Mouse (Mus musculus) left cerebral cortex, postnatal 14 days (tissue): ENCODE measurements around the gene Abhd14b. TPM values are rescaled to one million over a fixed set of nuclear protein-coding genes. Genes with fewer than 3 reads are reported as not detected.
"Not testable (repeated sequence)": the region's sequence is repeated elsewhere in the genome, so short reads cannot be mapped to it uniquely, and the experiment has no call there.

Source experiments
- DNase-seq, 2 experiments: peaks; one replicate each; pipeline ENCODE4 v3.0.0; 2021 to 2022; ENCODE audit warnings: low spot score in 2 of 2, mixed read lengths in 1 of 2
- intact Hi-C: fragments of 180-260 bp; cut with DNase I; formaldehyde crosslinking; loops from one replicate; pipeline ENCODE4 v1.15.1; 2025
- total RNA-seq, 2 experiments: library from RNA; stranded (reverse); gene quantifications; 2 replicates each; pipeline ENCODE4 v1.2.3; 2021

Abhd14b gene
- total RNA-seq, 2 experiments from 2014 or later, result 7.7 to 8.1 TPM

DNA sequence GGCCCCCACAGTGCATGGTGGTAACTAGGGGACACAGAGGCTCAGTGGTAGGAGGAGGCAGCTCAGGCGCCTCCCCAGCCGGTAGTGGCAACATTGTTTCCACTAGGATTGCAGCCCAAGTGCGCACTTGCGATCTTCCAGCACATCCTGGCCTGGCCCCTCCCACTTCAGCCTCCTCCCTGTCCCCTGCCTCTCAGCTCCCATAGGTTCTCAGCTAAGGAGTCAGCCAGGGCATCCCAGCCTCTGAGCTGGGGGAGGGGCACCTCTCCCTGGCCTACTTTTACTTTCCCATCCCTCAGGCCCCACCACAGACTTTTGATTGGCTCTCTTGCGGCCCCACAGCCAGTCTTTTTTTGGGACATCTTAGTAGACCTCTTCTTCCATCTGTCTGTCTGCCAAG is 24.6 kb downstream of the Abhd14b start:
- intact Hi-C loops, result no loop called here
- peak in 1 of 2 experiments; percentile 68 for DNase-seq

DNA sequence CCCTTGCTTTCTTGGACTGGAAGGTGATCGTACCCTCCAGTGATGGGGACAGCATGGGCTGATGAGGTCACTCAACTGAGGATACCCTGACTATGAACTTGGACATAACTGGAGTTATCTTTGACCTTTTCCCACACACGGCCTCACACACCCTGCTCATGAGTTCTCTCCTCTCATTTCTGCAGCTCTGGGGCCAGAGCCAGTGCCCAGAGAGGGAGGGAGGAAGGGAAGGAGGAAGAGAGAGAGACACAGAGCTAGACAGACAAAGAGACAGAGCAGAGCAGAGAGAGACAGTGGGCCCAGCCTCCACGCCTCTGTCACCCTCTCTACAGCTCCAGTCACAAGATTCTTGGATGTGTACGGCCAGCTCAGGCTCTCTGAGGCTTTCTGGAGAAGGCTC is 25.1 kb downstream of the Abhd14b start:
- DNase-seq, result no peak
- intact Hi-C loops, result no loop called here

DNA sequence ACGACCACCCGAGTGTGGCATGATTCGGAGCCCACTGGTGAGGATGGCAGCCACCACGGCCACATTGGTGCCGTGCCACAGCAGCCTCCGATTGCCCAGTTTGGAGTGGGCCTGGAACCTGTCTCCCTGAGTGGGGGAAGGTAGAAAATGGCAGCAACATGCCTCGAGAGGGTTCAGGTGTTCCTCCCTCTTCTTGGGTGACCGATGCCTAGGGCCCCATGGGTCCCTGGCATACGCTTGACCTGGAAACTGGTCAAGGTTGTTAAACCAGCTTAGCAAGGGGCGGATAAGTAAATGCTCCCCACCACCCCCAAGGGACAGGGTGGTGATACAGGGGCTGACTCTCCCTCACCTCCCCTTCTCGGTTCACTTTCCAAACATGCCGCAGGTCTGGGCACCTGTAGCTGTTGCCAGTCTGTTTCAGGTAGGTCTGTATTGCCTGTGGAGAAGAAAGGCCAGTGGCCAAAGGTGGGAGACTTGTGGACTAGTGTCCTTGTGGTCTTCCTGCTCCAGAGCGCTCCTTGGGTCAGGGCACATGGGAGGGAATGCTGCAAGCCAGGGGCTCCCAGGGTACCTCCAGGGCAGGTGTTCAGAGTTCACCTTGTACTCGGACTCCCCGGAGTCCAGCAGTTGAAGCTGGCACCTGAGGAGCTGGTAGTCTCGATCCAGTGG is 26.0 kb downstream of the Abhd14b start:
- DNase-seq, result no peak
- intact Hi-C loops, result no loop called here

DNA sequence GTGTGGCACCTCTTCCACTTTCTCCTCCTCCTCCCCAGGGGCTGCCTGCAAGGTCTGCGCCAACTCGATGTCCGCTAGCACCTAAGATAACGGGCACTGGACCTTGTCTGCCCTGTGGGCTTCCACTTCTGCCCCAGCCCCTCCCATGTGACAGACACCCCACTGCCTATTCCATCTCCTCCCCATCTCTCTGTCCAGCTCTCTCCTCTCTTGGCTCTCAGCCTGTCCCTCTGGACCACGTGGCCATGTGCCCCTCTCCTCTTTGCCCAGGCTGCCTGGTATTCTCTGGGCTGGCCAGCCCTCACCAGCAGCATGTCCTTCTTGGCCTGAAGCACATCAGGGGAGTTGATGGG is 26.5 kb downstream of the Abhd14b start:
- intact Hi-C loops, result no loop called here
- no peak for DNase-seq

DNA sequence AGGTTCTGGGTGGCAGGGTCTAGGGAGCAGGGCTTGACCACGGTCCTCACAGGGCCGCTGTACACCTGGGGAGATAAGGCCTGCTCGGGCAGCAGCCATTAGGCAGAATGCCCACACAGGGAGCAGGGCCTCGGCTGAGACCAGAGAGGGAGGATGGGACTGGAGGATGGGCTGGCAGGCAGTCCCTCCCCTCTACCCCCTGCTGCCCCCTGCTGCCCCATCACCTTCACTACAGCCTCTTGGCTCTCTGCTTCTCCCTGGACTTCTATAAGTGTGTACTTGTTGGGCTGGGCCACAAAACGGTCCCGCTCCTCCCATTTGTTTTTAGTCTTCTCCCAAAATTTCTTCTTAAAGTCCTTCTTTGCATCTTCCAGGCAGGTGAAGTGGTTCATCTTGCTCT is 27.2 kb downstream of the Abhd14b start:
- no peak for DNase-seq
- intact Hi-C loops, result no loop called here

DNA sequence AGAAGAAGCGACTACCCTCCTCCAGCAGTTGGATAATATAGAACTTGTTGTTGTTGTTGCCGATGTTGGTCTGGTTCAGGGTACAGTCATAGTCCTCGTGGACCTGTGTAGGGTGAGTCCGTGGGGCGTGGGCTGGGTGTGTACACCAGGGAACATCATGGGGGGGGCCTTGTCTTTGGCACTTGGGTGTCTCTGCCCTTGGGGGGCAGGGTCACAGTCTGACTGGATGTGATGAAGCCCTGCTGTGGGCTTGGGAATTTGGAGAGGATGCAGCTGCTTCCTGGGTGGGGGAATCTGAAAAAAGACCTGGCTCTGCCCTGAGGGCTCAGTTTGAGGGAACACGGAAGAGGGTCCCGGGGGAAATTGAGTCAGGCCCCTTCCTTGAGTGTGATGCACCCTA is 27.8 kb downstream of the Abhd14b start:
- peak in 1 of 2 experiments; percentile 1 for DNase-seq

DNA sequence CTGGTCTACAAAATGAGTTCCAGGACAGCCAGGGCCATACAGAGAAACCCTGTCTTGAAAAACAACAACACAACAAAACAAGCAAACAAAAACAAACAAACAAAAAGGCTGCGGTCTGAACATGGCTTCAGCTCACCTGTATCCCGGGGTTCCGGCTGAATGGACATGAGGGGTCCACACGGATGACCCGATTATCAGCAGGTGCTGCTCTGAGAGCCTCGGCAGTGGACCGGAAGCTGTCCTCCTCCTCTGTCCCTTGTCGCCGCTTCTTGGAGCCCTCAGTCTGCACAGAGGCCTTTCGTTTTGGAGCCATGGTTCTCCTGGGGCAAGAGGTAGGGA is 28.4 kb downstream of the Abhd14b start, which contains the start of gene Rrp9:
Gene Rrp9, plus strand, starts transcription at position 301 of the 339 bp plus-strand sequence.
- intact Hi-C loops, result loop anchor here (2.0 kb wide), 1 partner anchor 29 kb away; the partner anchor contains the start of genes Abhd14a and Abhd14b
- no peak for DNase-seq

More for the DNA sequence above, 27.8 kb downstream of the Abhd14b start:
- intact Hi-C loops, result no loop called here

DNA sequence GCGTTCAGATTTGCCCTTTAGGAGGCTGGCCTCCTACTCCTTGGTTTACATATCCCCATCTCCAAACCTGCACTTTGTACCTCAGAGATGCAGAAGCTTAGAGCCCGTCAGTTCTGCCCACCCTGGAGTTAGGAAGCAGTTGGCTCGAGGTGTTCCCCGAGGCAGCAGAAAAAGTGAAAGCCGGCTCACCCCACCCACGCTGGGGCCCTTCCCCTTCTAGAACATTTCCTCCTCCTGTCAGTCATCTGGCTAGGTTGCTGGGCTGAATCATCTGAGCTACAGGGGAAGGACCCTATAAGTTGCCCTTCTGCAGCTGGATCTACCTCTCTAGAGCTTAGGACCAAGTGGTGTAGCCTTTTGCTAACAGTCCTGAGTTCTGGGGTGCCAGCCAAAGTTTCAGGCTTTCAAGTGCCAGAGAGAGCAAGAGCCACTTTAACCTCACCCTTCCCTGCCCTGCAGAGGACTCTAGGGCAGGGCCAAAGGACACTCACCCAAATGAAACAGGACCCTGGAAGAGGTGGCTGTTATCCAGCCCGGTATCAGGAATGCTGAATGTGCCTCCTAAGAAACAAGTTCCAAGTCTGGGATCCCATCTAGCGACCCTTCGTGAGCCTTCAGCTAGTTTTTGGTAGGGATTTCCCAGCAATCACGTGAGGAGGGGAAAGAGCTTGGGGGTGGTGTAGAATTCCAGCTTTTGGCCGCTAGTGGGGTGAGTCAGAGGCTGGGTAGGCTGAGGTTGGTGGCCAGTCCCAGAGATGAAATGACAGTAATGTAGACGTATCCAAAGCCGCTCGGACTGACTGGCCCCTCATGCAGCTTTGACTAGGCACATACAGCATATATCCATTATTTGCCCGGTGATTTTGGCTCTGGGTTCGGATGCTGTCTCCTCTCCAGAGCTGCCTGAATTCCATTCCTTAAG is 29.0 kb downstream of the Abhd14b start:
- no peak for DNase-seq
- intact Hi-C loops, result loop anchor here (2.0 kb wide), 1 partner anchor 29 kb away; the partner anchor contains the start of genes Abhd14a and Abhd14b

DNA sequence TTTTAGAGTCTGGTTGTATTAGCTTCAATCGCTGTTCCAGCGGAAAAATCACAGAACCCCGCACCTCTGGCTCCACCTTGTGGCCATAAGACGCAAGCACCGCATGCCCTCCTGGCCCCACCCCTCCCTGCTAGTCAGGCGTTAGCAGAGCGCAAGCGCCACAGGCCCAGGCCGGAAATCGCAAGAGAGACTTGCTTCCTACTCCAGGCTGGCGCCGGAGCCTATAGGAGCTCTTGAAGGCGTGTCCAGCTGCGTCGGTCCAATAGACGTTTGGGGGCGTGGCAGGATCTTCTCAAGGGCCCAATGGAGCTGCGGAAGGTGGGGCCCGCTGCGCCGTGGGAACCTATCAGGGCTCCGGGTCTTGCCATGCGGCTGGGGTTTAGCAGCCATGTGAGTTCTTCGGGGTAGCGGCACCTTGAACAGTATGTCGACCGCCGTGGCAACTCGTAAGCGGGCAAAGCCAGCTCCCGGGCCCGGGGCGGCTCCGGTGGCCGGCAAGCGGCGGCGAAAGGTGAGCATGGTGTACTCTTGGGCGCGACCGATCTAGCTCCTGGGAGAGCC is 29.7 kb downstream of the Abhd14b start, which contains the start of gene Parp3:
Gene Parp3, minus strand, starts transcription at position 26 of the 561 bp plus-strand sequence.
- intact Hi-C loops, result loop anchor here (2.0 kb wide), 1 partner anchor 30 kb away; the partner anchor contains the start of genes Abhd14a and Abhd14b
- peak; percentile 99 to 100 for DNase-seq

DNA sequence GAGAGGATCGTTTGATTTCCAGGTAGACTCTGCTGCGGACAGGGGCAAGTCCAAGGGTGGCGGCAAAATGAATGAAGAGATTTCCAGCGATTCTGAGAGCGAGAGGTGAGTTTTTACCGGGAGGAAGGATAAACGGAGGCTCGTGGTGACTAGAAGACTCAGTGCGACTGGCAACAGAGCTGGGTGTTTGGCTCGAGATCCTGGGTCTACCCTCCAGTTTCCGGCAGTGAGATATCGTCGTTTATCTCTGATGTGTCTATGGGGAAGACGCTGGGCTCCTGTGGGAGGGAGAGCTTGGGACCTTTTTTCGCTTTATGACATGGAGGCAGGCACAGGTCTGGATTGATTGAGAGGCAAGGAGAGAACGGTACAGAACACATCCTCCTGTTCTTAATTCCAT is 30.4 kb downstream of the Abhd14b start:
- intact Hi-C loops, result loop anchor here (2.0 kb wide), 1 partner anchor 31 kb away; the partner anchor contains the start of genes Abhd14a and Abhd14b
- DNase-seq, result no peak

DNA sequence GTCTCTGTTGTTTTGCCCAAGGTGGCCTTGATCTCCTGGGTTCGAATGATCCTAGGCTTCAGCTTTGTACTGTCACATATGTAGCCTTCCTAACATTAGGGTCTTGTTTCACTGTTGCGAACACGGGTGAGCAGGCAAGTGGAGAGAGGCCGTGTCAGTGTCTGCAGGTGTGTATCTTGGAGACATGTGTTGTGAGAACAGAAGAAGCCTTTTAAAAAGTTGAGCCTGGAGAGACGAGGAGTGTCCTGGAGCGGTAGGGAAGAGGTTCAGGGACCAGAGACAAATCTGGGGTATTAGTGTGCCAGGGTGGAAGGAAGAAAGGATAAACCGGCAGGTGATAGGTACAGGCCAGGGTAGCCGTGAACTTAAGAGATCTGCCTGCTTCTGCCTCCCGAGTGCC is 30.8 kb downstream of the Abhd14b start:
- DNase-seq, result no peak
- intact Hi-C loops, result no loop called here

DNA sequence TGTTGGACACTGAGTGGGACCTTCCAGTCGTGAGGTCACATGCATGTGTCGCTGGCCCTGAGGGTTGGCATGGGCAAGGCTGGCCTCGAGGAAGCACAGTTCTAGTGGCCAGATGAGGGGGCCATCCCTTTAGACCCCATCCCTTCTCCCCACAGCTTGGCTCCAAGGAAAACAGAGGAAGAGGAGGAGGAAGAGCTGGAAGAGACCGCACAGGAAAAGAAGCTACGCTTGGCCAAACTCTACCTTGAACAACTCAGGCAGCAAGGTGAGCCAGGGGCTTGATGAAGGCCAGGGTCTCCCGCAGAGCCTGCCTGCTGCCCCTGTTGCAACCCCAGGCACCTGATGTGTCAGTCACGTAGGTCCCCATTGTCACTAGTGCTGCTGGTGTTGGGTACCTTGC is 33.3 kb downstream of the Abhd14b start:
- intact Hi-C loops, result no loop called here
- no peak for DNase-seq

DNA sequence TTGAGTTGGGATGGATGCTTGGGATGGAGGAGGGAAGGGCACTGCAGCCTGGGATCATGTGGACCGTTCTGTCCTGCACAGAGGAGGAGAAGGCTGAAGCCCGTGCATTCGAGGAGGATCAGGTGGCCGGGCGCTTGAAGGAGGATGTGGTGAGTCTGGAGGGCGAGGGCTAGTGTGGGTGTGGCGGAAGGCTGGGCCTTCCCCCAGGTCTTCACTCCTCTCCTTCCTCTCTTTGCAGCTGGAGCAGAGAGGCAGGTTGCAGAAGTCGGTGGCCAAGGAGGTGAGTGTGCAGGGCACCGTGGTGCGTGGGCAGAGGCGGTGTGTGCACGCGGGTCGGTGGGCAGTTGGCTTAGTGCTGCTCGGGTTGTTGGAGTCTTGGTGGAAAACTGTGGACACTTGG is 33.8 kb downstream of the Abhd14b start:
- no peak for DNase-seq
- intact Hi-C loops, result no loop called here

DNA sequence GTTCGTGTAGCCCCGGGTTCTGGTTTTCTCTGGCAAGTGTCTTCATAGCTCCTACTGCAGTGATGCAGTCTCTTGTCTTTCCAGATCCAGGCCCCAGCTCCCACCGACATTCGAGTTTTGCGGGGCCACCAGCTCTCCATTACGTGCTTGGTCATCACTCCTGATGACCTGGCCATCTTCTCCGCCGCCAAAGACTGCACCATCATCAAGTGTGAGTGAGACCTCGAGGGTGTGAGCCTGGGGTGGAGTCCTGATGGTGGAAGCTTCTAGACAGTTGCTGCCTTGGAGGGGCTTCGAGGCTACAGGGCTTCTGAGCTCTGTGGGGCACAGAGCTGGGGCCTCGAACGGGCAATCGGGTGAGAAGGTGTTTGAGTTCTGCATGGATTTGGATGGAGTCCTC is 34.4 kb downstream of the Abhd14b start:
- intact Hi-C loops, result no loop called here
- no peak for DNase-seq

DNA sequence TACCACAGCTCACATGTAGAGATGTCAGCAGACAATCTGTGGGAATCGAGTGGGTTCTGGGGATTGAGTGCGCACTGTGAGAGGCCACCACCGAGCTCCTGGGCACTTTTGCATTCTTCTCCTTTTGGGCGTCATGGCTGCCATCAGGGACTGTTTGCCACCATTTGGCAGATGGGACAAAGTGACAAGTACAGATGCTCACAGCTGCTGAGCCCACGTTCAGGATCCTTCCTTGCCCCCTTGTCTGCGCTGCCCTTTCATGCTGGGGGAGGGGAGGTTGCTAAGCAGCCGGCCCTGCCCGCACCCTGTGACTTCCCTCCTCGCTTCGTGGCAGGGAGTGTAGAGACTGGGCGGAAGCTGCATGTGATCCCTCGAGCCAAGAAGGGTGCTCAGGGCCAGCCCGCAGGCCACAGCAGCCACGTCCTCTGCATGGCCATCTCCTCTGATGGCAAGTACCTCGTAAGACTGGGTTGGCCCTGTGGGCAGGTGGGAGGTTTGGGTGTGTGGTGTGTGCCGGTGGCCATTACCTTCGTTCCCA is 35.4 kb downstream of the Abhd14b start:
- intact Hi-C loops, result no loop called here
- DNase-seq, result no peak

DNA sequence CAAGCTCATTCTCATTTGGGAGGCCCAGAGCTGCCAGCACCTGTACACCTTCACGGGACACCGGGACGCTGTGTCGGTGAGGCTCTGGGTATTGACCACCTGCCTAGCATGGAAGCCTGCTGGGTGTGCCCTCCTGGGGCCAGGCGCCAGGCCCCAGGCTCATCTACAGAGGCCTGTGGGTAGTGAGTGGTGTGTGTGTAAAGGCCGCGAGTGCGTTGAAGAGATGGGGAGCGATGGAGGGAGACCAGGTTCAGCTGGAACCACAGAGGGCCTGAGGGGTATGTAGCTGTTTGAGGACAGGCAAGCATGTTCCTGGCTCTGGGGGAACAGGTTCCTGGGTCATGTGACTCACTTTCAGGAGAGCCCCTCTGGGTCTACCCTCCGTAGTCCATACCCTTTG is 35.9 kb downstream of the Abhd14b start:
- no peak for DNase-seq
- intact Hi-C loops, result no loop called here

DNA sequence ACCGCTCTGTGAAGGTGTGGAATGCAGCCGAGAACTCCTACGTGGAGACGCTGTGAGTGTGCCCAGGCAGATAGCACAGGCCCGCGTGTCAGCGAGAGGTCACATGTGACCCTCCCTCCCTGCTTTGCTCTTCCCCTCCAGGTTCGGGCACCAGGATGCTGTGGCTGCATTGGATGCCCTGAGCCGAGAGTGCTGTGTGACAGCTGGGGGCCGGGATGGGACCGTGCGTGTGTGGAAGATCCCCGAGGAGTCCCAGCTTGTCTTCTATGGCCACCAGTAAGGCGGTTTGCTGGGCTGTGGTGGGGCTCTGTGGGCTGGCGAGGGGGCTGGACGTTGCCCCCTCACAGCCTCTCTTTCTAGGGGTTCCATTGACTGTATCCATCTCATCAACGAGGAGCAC is 36.3 kb downstream of the Abhd14b start:
- intact Hi-C loops, result no loop called here
- no peak for DNase-seq

DNA sequence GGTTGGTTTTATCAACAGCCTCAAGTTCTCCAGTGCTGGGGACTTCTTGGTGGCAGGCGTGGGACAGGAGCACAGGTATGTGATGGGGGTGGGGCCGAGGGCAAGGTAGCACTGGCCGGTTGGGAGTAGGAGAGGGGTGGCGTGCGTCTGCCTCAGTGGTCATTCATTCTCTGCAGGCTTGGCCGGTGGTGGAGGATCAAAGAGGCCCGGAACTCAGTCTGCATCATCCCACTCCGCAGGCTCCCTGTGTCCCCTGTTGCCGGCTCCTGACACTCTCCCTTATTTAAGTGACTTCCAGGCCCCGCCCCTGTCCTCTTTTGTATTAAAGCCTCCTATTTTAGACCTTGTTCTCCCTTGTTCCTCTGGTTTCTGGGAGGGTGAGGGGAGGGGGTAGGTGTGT is 37.8 kb downstream of the Abhd14b start:
- DNase-seq, result no peak
- intact Hi-C loops, result no loop called here

DNA sequence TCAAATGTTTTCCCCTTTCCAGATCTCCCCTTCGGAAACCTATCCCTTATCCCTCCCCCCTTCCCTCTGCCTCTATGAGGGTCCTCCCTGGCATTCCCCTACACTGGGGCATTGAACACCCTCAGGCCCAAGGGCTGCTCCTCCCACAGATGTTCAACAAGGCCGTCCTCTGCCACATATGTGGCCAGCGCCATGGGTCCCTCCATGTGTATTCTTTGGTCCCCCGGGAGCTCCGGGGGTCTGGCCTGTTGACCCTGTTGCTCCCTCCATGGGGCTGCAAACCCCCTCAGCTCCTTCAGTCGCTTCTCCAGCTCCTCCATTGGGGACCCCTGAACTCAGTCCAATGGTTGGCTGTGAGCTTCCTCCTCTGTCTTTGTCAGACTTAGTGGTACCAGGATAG is 40.3 kb downstream of the Abhd14b start:
- intact Hi-C loops, DNase-seq: not testable (repeated sequence)

DNA sequence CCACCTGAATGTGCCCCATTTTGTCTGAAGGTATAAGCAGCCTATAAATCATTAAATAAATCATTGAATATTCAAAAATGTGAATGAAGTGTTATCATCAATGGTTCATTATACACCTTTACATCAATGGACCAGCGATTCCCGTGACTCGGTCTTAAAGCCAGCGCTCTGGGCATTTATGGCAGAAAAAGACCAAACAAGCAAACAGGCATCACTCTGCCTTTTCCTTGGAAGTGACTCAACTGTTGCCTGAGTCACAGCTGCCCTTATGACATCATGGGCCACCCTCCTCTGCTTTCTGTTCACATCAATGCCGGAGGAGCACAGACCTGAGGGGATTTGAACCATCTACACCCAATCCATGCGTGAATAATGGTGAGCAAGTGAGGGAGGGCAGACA is 52.4 kb downstream of the Abhd14b start, which contains the start of gene Iqcf1:
Gene Iqcf1, plus strand, starts transcription at position 301 of the 400 bp plus-strand sequence.
- DNase-seq, result no peak
- intact Hi-C loops, result no loop called here
